Mouse (Mus musculus): ENCODE results near the gene Pip5k1b. TPM values are rescaled to one million over a fixed set of nuclear protein-coding genes. Genes with fewer than 3 reads are reported as not detected.

Gene Pip5k1b
- polyA plus RNA-seq, 1 experiment from 2014 or later: 2.6 TPM

DNA sequence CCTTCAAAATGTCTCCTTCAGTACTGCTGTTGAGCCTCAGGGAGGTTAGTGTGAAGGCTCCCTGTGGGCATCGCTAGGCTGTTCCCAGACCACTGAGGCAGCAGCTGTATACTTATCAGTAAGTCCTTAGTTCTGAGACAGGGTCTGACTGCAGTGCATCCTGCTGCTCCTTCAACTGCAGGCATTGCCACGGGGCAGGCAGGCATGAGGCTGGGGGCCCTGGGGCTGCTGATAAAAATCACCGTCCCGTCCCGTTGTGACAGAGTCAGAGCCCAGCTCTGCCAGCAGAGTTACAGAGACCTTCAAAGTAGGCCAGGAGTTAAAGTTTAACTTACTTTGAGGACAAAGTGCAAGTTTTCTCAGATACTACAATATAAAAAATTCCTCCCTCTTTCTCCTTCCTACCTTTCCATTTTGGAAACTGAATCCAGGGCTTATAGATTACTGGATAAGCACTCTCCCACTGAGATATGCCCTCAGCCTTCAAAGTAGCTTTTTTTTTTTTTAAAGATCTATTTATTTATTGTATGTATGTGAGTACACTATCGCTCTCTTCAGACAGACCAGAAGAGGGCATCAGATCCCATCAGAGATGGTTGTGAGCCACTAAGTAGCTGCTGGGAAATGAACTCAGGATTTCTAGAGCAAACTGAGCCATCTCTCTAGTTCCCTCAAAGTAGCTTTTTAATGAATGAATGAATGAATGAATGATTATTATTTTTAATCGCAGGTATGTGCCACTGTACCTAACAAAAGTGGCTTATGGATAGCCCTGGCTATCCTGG, 289.4 kb downstream of the Pip5k1b start:
- ATAC-seq (replicated peaks; ENCODE audit: low FRiP score, low read depth): peak; percentile 60; the same call in 1 of the 2 replicates
- Histone ChIP-seq H3K9ac (ENCODE audit: low read depth, low read length) (no peak overlapping the region), H3K9me3 (replicated peaks; ENCODE audit: low read length) (no peaks in the 10 kb centered on the region), H3K4me1 (replicated peaks; ENCODE audit: insufficient read depth, low read length) (0 out of 2 replicates have a peak, but pooled peaks cover 4% of the 10 kb centered on the region), H3K4me2 (ENCODE audit: low read length) (no peak overlapping the region), H3K27me3 (ENCODE audit: insufficient read depth, low read length) (no peaks in the 10 kb centered on the region), H3K27ac (peak overlapping the region; percentile 86), H3K36me3 (ENCODE audit: insufficient read depth, low read length) (no peaks in the 10 kb centered on the region), H3K4me3 (replicated peaks; ENCODE audit: low read depth, low read length) (no peak overlapping the region)
- peak; percentile 41 for DNase-seq (ENCODE audit: low spot score)
- peak; percentile 41; the same call in 1 of the 2 replicates for TF ChIP-seq CTCF (IDR thresholded peaks at IDR 0.05; ENCODE audit: low read depth)
- WGBS: 69% methylated on average over 7 of the region's 7 CpGs

GRCm38 (mm10) chr19:24264991-24265390, 290.7 kb downstream of the Pip5k1b start:
- H3K4me3 ChIP-seq (replicated peaks; ENCODE audit: low read depth, low read length): no peak overlapping the region
- H3K4me2 ChIP-seq (ENCODE audit: low read length): no peak overlapping the region
- 0 out of 2 replicates have a peak, but pooled peaks cover 4% of the 10 kb centered on the region for H3K4me1 ChIP-seq (replicated peaks; ENCODE audit: insufficient read depth, low read length)
- ATAC-seq (replicated peaks; ENCODE audit: low FRiP score, low read depth): peak; percentile 82
- no peaks in the 10 kb centered on the region for H3K27me3 ChIP-seq (ENCODE audit: insufficient read depth, low read length)
- H3K9me3 ChIP-seq (replicated peaks; ENCODE audit: low read length): no peaks in the 10 kb centered on the region
- peak; percentile 90 for TF ChIP-seq CTCF (IDR thresholded peaks at IDR 0.05; ENCODE audit: low read depth)
- 34% methylated on average over 7 of the region's 7 CpGs for WGBS
- no peak overlapping the region for H3K9ac ChIP-seq (ENCODE audit: low read depth, low read length)
- H3K36me3 ChIP-seq (ENCODE audit: insufficient read depth, low read length): 0 out of 2 replicates have a peak, but pooled peaks cover 3% of the 10 kb centered on the region
- peak overlapping the region; percentile 86; the same call in 1 of the 2 replicates for H3K27ac ChIP-seq
- DNase-seq (ENCODE audit: low spot score): peak; percentile 87

- no peak for TF ChIP-seq CTCF (IDR thresholded peaks at IDR 0.05; ENCODE audit: low read depth)
- no peaks in the 10 kb centered on the region for H3K4me1 ChIP-seq (replicated peaks; ENCODE audit: insufficient read depth, low read length)
- DNase-seq (ENCODE audit: low spot score) (no peak), ATAC-seq (replicated peaks; ENCODE audit: low FRiP score, low read depth) (no peak)
- H3K4me3 ChIP-seq (replicated peaks; ENCODE audit: low read depth, low read length): no peak overlapping the region
- H3K9me3 ChIP-seq (replicated peaks; ENCODE audit: low read length): no peaks in the 10 kb centered on the region
- no peak overlapping the region for H3K4me2 ChIP-seq (ENCODE audit: low read length)
- no peaks in the 10 kb centered on the region for H3K27me3 ChIP-seq (ENCODE audit: insufficient read depth, low read length)
- H3K36me3 ChIP-seq (ENCODE audit: insufficient read depth, low read length): 0 out of 2 replicates have a peak, but pooled peaks cover 3% of the 10 kb centered on the region
- no peak overlapping the region for H3K27ac ChIP-seq
- WGBS: 71% methylated on average over 14 of the region's 14 CpGs
- no peak overlapping the region for H3K9ac ChIP-seq (ENCODE audit: low read depth, low read length)
These were observed 292.9 kb downstream of the Pip5k1b start for GRCm38 (mm10) chr19:24262736-24263135.

DNA sequence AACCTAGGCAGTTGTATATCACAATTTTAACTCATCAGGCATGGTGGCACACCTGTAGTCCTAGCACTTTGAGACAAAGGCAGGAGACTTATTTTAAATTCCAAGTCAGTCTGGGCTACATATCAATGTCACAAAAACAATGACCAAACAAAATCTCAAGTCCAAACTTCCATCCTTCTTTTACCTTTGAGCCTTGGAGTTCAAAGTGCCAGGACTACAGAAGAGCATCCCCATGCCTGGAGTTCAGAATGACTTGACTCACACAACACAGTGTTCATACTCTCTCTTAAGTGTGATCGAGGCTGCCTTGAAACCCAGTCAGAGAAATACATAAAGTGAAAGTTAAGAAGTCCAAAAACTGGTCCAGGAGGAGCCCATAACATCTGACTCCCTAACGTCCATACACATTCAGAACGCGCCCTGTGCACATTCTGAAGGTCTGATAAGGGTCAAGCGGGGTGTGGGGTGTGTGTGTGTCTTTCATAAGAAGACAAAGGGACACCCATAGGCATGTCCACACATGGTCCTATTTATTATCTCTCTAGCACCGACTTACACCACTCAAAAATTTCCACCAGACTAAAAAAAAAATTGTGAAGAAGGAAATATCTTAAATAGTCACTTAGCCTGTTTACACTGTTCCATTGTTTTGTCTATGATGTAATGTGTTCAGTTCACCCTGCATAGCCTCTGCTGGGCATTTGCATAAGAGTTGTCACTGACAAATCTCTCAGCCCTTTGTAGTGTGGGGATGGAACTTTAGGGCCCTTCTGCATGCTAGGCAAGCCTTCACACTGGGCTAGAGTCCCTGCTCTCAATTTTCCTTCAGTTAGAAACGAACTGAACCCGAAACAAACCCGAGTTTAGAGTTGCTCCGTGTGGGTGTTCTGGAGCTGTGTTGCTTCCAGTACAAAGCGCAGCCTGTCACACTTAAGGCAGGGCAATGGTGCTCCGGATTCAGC, 296.0 kb downstream of the Pip5k1b start:
- Histone ChIP-seq H3K9ac (ENCODE audit: low read depth, low read length) (no peak overlapping the region), H3K4me3 (replicated peaks; ENCODE audit: low read depth, low read length) (no peak overlapping the region), H3K4me2 (ENCODE audit: low read length) (no peak overlapping the region), H3K36me3 (ENCODE audit: insufficient read depth, low read length) (0 out of 2 replicates have a peak, but pooled peaks cover 3% of the 10 kb centered on the region), H3K9me3 (replicated peaks; ENCODE audit: low read length) (no peaks in the 10 kb centered on the region), H3K4me1 (replicated peaks; ENCODE audit: insufficient read depth, low read length) (no peaks in the 10 kb centered on the region), H3K27ac (peak overlapping the region; percentile 34; the same call in 1 of the 2 replicates), H3K27me3 (ENCODE audit: insufficient read depth, low read length) (no peaks in the 10 kb centered on the region)
- DNase-seq (ENCODE audit: low spot score) (no peak), ATAC-seq (replicated peaks; ENCODE audit: low FRiP score, low read depth) (no peak; the same call in 1 of the 2 replicates)
- 78% methylated on average over 12 of the region's 12 CpGs for WGBS
- no peak for TF ChIP-seq CTCF (IDR thresholded peaks at IDR 0.05; ENCODE audit: low read depth)

DNA sequence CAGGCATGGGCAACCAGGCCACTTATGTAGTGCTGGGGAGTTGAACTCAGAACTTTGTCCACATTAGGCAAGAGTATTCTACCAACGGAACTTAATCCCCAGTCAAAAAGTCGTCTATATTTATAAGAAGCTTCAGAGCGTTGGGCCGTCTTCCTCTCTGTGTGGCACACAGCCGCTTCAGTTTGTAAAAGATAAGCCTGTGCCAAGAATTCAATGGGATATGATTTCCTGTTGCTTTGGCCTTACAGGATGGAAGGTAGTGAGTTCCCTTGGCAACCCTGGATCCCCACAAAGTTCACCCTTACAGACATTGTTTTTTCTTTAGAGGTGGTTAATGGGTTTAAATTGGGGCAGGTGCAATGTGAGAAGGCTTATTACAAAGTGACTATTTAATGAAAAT, 297.3 kb downstream of the Pip5k1b start:
- Histone ChIP-seq H3K36me3 (ENCODE audit: insufficient read depth, low read length) (0 out of 2 replicates have a peak, but pooled peaks cover 3% of the 10 kb centered on the region), H3K4me3 (replicated peaks; ENCODE audit: low read depth, low read length) (no peak overlapping the region), H3K27ac (no peak overlapping the region), H3K27me3 (ENCODE audit: insufficient read depth, low read length) (no peaks in the 10 kb centered on the region), H3K4me1 (replicated peaks; ENCODE audit: insufficient read depth, low read length) (no peaks in the 10 kb centered on the region), H3K9me3 (replicated peaks; ENCODE audit: low read length) (no peaks in the 10 kb centered on the region), H3K9ac (ENCODE audit: low read depth, low read length) (no peak overlapping the region), H3K4me2 (ENCODE audit: low read length) (no peak overlapping the region)
- WGBS: 68% methylated on average over 5 of the region's 5 CpGs
- ATAC-seq (replicated peaks; ENCODE audit: low FRiP score, low read depth) (no peak), DNase-seq (ENCODE audit: low spot score) (peak; percentile 43)
- TF ChIP-seq CTCF (IDR thresholded peaks at IDR 0.05; ENCODE audit: low read depth): no peak

- no peak overlapping the region for H3K4me3 ChIP-seq (replicated peaks; ENCODE audit: low read depth, low read length)
- no peak overlapping the region for H3K9ac ChIP-seq (ENCODE audit: low read depth, low read length)
- no peaks in the 10 kb centered on the region for H3K4me1 ChIP-seq (replicated peaks; ENCODE audit: insufficient read depth, low read length)
- H3K27me3 ChIP-seq (ENCODE audit: insufficient read depth, low read length): no peaks in the 10 kb centered on the region
- no peak overlapping the region for H3K27ac ChIP-seq
- H3K4me2 ChIP-seq (ENCODE audit: low read length): no peak overlapping the region
- H3K36me3 ChIP-seq (ENCODE audit: insufficient read depth, low read length): 0 out of 2 replicates have a peak, but pooled peaks cover 3% of the 10 kb centered on the region
- no peak for TF ChIP-seq CTCF (IDR thresholded peaks at IDR 0.05; ENCODE audit: low read depth)
- H3K9me3 ChIP-seq (replicated peaks; ENCODE audit: low read length): no peaks in the 10 kb centered on the region
- DNase-seq (ENCODE audit: low spot score) (no peak), ATAC-seq (replicated peaks; ENCODE audit: low FRiP score, low read depth) (no peak)
- 81% methylated on average over 6 of the region's 6 CpGs for WGBS
These were observed 297.7 kb downstream of the Pip5k1b start for GRCm38 (mm10) chr19:24257962-24258361.

All from kidney, postnatal 0 days (tissue).